Mouse (Mus musculus): Measurements from ENCODE around the gene Ubp1. TPM values are rescaled to one million over a fixed set of nuclear protein-coding genes. Genes with fewer than 3 reads are reported as not detected.

The Ubp1 gene
- polyA plus RNA-seq, 1 experiment from 2014 or later, result 25.2 TPM

GRCm38 (mm10) chr9:113931375-113932099 lies 803 bp downstream of the Ubp1 start:
- peak; percentile 2; the same call in 1 of the 2 replicates for ATAC-seq (ENCODE audit: insufficient read depth, low FRiP score)
- Histone ChIP-seq H3K4me1 (ENCODE audit: control insufficient read depth, insufficient read depth, low read length) (peaks cover 25% of the 10 kb centered on the region), H3K27me3 (ENCODE audit: control insufficient read depth, insufficient read depth, low read length) (no peaks in the 10 kb centered on the region), H3K4me3 (replicated peaks; ENCODE audit: low read length) (peak overlapping the region; percentile 97), H3K4me2 (ENCODE audit: low read depth, low read length) (peak overlapping the region; percentile 78), H3K9me3 (replicated peaks; ENCODE audit: control insufficient read depth, low read length) (no peaks in the 10 kb centered on the region), H3K9ac (ENCODE audit: low read length) (peak overlapping the region; percentile 98), H3K27ac (ENCODE audit: low read length) (peak overlapping the region; percentile 92), H3K36me3 (ENCODE audit: control insufficient read depth, insufficient read depth, low read length) (no peaks in the 10 kb centered on the region)
- under 1% methylated on average over 58 of the region's 91 CpGs for WGBS

DNA sequence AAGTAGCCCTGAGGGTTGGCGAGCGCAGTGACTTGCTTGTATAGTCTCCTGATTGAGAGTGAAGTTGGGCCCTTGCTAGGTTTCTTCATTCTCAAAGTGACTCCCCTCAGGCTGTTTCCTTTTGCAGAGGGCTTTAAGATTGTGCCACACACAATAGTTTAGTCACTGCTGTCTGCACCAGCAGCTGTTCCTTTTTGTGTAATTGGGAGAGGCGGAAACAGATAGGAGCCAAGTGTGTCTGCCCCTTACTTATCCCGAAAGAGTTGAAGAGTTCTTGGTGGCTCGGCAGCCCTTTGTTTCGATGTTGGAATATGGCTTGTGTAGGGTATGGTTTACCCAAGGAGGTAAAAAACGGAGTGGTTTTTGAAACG lies 1.4 kb downstream of the Ubp1 start:
- Histone ChIP-seq H3K4me2 (ENCODE audit: low read depth, low read length) (peak overlapping the region; percentile 78), H3K27me3 (ENCODE audit: control insufficient read depth, insufficient read depth, low read length) (no peaks in the 10 kb centered on the region), H3K27ac (ENCODE audit: low read length) (peak overlapping the region; percentile 92), H3K9ac (ENCODE audit: low read length) (peak overlapping the region; percentile 98), H3K4me3 (replicated peaks; ENCODE audit: low read length) (peak overlapping the region; percentile 97), H3K36me3 (ENCODE audit: control insufficient read depth, insufficient read depth, low read length) (no peaks in the 10 kb centered on the region), H3K9me3 (replicated peaks; ENCODE audit: control insufficient read depth, low read length) (no peaks in the 10 kb centered on the region), H3K4me1 (ENCODE audit: control insufficient read depth, insufficient read depth, low read length) (peaks cover 25% of the 10 kb centered on the region)
- 0% methylated on average over 8 of the region's 8 CpGs for WGBS
- ATAC-seq (ENCODE audit: insufficient read depth, low FRiP score), result no peak

DNA sequence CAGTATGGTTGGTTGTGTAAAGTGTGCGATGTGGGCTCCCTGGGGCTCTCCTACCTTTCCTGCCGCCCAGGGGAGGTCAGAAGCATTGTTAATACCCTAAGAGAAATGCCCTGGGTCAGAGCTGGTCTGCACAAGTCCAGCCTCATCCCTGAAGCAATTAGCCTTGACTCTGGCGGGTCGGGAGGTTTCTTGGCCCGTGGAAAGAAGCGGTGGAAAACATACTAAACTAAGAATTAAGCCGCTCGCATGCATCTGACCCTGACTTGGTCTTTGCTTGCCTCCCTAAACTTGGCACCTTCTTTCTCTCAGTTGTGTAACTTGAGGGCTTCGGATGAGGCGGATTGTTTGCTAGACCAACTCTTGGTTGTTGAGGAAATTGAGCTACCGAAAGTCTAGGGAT lies 1.8 kb downstream of the Ubp1 start:
- H3K9me3 ChIP-seq (replicated peaks; ENCODE audit: control insufficient read depth, low read length), result no peaks in the 10 kb centered on the region
- WGBS, result 10% methylated on average over 11 of the region's 11 CpGs
- H3K4me1 ChIP-seq (ENCODE audit: control insufficient read depth, insufficient read depth, low read length), result peaks cover 25% of the 10 kb centered on the region
- H3K4me3 ChIP-seq (replicated peaks; ENCODE audit: low read length), result peak overlapping the region; percentile 97
- no peaks in the 10 kb centered on the region for H3K36me3 ChIP-seq (ENCODE audit: control insufficient read depth, insufficient read depth, low read length)
- peak overlapping the region; percentile 78 for H3K4me2 ChIP-seq (ENCODE audit: low read depth, low read length)
- peak overlapping the region; percentile 98 for H3K9ac ChIP-seq (ENCODE audit: low read length)
- no peaks in the 10 kb centered on the region for H3K27me3 ChIP-seq (ENCODE audit: control insufficient read depth, insufficient read depth, low read length)
- no peak for ATAC-seq (ENCODE audit: insufficient read depth, low FRiP score)
- peak overlapping the region; percentile 92 for H3K27ac ChIP-seq (ENCODE audit: low read length)

DNA sequence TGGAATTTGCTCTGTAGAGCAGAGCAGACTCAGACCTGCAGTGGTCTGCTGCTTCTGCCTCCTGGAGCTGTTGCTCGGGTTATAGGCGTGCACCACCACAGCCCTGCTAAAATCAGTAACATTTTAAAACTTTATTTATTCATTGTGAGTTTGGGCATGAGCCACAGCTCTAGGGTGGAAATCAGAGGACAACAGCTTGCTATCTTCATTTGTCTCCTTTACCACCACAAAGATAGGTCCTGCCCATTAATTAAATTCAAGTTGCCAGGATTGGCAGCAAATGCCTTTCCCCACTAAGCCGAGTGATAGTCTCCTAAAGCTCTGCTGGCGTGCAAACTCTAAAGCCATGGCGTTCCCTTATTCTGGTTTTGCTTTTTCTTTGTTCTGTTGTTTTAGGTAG lies 4.9 kb downstream of the Ubp1 start:
- Histone ChIP-seq H3K9me3 (replicated peaks; ENCODE audit: control insufficient read depth, low read length) (no peaks in the 10 kb centered on the region), H3K4me1 (ENCODE audit: control insufficient read depth, insufficient read depth, low read length) (peaks cover 25% of the 10 kb centered on the region), H3K9ac (ENCODE audit: low read length) (no peak overlapping the region), H3K4me2 (ENCODE audit: low read depth, low read length) (no peak overlapping the region), H3K27me3 (ENCODE audit: control insufficient read depth, insufficient read depth, low read length) (no peaks in the 10 kb centered on the region), H3K4me3 (replicated peaks; ENCODE audit: low read length) (no peak overlapping the region), H3K27ac (ENCODE audit: low read length) (no peak overlapping the region), H3K36me3 (ENCODE audit: control insufficient read depth, insufficient read depth, low read length) (no peaks in the 10 kb centered on the region)
- 68% methylated on average over 5 of the region's 5 CpGs for WGBS
- no peak for ATAC-seq (ENCODE audit: insufficient read depth, low FRiP score)

GRCm38 (mm10) chr9:113939063-113939850 lies 8.5 kb downstream of the Ubp1 start:
- Histone ChIP-seq H3K4me2 (ENCODE audit: low read depth, low read length) (no peak overlapping the region), H3K9ac (ENCODE audit: low read length) (no peak overlapping the region), H3K27me3 (ENCODE audit: control insufficient read depth, insufficient read depth, low read length) (no peaks in the 10 kb centered on the region), H3K4me1 (ENCODE audit: control insufficient read depth, insufficient read depth, low read length) (peaks cover 12% of the 10 kb centered on the region), H3K9me3 (replicated peaks; ENCODE audit: control insufficient read depth, low read length) (no peaks in the 10 kb centered on the region), H3K27ac (ENCODE audit: low read length) (no peak overlapping the region), H3K4me3 (replicated peaks; ENCODE audit: low read length) (no peak overlapping the region), H3K36me3 (ENCODE audit: control insufficient read depth, insufficient read depth, low read length) (no peaks in the 10 kb centered on the region)
- 87% methylated on average over 9 of the region's 9 CpGs for WGBS
- no peak for ATAC-seq (ENCODE audit: insufficient read depth, low FRiP score)

DNA sequence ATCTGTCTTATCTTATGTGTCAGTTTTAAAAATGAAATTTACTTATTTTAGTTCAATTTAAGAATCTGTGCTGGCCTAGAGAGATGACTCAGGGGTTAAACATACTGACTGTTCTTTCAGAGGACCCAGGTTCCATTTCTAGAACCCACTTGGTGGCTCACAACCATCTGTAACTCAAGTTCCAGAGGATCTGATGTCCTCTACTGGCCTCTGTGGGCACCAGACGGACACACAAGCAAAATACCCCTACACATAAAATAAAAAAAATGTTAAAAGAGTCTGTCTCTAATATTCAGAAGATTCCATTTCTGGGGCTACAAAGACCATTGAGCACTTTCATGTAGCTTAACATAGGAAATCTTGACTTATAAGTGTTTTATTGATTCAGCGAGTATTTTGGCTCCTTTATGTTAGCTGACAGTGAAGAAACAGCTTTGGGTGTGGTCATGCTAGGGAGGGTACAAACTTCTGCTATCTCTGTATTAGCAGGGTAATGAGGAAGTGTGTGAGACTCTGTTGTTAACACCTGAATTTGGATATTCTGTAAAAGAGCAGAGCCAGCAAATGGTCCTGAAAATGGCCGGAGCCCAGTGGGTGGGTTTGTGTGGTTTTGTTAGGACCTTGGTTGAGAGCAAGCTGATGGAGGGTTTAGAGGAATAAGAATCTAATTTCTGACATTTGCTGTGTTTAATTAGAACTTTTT lies 10.5 kb downstream of the Ubp1 start:
- no peaks in the 10 kb centered on the region for H3K36me3 ChIP-seq (ENCODE audit: control insufficient read depth, insufficient read depth, low read length)
- no peaks in the 10 kb centered on the region; the same call in 1 of the 2 replicates for H3K4me1 ChIP-seq (ENCODE audit: control insufficient read depth, insufficient read depth, low read length)
- H3K27me3 ChIP-seq (ENCODE audit: control insufficient read depth, insufficient read depth, low read length), result no peaks in the 10 kb centered on the region
- no peak overlapping the region for H3K4me2 ChIP-seq (ENCODE audit: low read depth, low read length)
- H3K4me3 ChIP-seq (replicated peaks; ENCODE audit: low read length), result no peak overlapping the region
- ATAC-seq (ENCODE audit: insufficient read depth, low FRiP score), result no peak
- no peaks in the 10 kb centered on the region for H3K9me3 ChIP-seq (replicated peaks; ENCODE audit: control insufficient read depth, low read length)
- no peak overlapping the region for H3K9ac ChIP-seq (ENCODE audit: low read length)
- H3K27ac ChIP-seq (ENCODE audit: low read length), result no peak overlapping the region
- 84% methylated on average over 3 of the region's 3 CpGs for WGBS

DNA sequence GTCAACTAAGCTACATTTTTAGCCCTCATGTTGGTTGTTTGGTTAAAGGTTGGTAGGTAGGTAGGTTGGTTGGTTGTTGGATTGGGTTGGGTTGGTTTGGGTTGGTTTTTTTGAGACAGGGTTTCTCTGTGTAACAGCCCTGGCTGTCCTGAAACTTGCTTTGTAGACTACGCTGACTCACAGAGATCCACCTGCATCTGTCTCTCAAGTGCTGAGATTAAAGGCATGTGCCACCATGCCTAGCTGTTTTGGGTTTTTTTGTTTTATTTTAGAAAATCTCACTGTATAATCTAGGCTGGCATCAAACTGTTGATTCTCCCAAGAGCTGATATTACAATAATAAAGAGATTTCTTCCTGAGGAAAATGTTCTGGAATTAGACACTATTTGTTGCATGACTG lies 12.6 kb downstream of the Ubp1 start:
- ATAC-seq (ENCODE audit: insufficient read depth, low FRiP score), result no peak
- Histone ChIP-seq H3K4me2 (ENCODE audit: low read depth, low read length) (no peak overlapping the region), H3K9ac (ENCODE audit: low read length) (no peak overlapping the region), H3K27ac (ENCODE audit: low read length) (no peak overlapping the region), H3K9me3 (replicated peaks; ENCODE audit: control insufficient read depth, low read length) (no peaks in the 10 kb centered on the region), H3K4me1 (ENCODE audit: control insufficient read depth, insufficient read depth, low read length) (no peaks in the 10 kb centered on the region; the same call in 1 of the 2 replicates), H3K4me3 (replicated peaks; ENCODE audit: low read length) (no peak overlapping the region), H3K27me3 (ENCODE audit: control insufficient read depth, insufficient read depth, low read length) (no peaks in the 10 kb centered on the region), H3K36me3 (ENCODE audit: control insufficient read depth, insufficient read depth, low read length) (no peaks in the 10 kb centered on the region; the same call in 1 of the 2 replicates)
- 81% methylated on average over 1 of the region's 1 CpGs for WGBS

DNA sequence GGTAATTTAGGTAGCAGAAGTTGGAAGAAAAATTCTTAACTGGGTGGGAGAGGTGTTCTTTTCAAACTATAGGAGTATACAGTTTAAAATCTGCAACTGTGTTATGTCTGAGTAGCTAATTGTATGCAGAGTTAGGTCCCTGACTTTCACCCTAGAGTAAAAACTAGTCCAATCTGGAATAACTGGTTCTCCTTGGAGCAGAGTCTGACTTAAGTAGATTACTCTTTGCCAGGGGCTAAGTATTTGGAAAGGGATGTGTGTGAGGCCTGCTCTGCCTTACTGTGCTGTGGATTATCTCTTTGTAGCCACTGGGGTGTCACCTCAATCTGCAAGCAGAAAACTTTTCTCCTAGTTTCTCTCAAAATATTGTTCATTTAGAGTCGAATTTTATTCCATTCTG lies 16.5 kb downstream of the Ubp1 start:
- no peaks in the 10 kb centered on the region for H3K9me3 ChIP-seq (replicated peaks; ENCODE audit: control insufficient read depth, low read length)
- no peaks in the 10 kb centered on the region for H3K27me3 ChIP-seq (ENCODE audit: control insufficient read depth, insufficient read depth, low read length)
- H3K4me3 ChIP-seq (replicated peaks; ENCODE audit: low read length), result no peak overlapping the region
- peaks cover 3% of the 10 kb centered on the region; the same call in 1 of the 2 replicates for H3K36me3 ChIP-seq (ENCODE audit: control insufficient read depth, insufficient read depth, low read length)
- H3K4me2 ChIP-seq (ENCODE audit: low read depth, low read length), result no peak overlapping the region
- no peaks in the 10 kb centered on the region; the same call in 1 of the 2 replicates for H3K4me1 ChIP-seq (ENCODE audit: control insufficient read depth, insufficient read depth, low read length)
- 71% methylated on average over 1 of the region's 1 CpGs for WGBS
- H3K9ac ChIP-seq (ENCODE audit: low read length), result no peak overlapping the region
- ATAC-seq (ENCODE audit: insufficient read depth, low FRiP score), result no peak
- no peak overlapping the region for H3K27ac ChIP-seq (ENCODE audit: low read length)

- Histone ChIP-seq H3K4me3 (replicated peaks; ENCODE audit: low read length) (no peak overlapping the region), H3K27me3 (ENCODE audit: control insufficient read depth, insufficient read depth, low read length) (no peaks in the 10 kb centered on the region), H3K9ac (ENCODE audit: low read length) (no peak overlapping the region), H3K4me2 (ENCODE audit: low read depth, low read length) (no peak overlapping the region), H3K9me3 (replicated peaks; ENCODE audit: control insufficient read depth, low read length) (no peaks in the 10 kb centered on the region), H3K27ac (ENCODE audit: low read length) (no peak overlapping the region), H3K4me1 (ENCODE audit: control insufficient read depth, insufficient read depth, low read length) (no peaks in the 10 kb centered on the region), H3K36me3 (ENCODE audit: control insufficient read depth, insufficient read depth, low read length) (peaks cover 5% of the 10 kb centered on the region; the same call in 1 of the 2 replicates)
- no peak for ATAC-seq (ENCODE audit: insufficient read depth, low FRiP score)
- 88% methylated on average over 4 of the region's 4 CpGs for WGBS
These were observed 27.0 kb downstream of the Ubp1 start for GRCm38 (mm10) chr9:113957777-113958176.

Measured in stomach, embryonic 16.5 days (tissue).